Comparison of ENCODE assay signal across 28 mouse cellular contexts in the genomic region with DNA sequence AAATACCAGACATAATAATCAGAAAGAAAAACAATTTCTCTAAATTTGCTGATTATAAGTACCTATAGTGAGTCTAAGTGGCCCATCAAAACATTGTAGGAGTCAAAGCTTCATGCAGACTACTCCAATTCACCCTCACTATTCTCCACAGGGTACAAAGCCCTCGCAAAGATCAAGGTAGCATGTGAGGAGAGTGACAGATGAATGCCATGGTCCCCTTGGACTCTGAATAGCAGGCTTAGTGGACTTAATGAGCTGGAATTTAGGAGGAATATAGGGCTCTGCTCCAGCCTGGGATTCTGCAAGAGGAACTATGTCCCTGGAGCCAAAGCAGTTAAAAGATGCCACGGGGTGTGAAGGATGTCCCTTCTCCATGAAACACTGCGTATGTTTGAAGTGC.
A peak's percentile ranks its signal among the peaks of the same experiment; 100 is the strongest.
DNase-seq lines count a peak whose midpoint lies in the region; ATAC-seq lines count a peak whose summit lies in the region.
"Had no signal": no experiment of that assay in that cellular context is flagged by ENCODE, and none has a peak within 500 bp of the region (broad histone marks: within the 10 kb centered on the region; RNA-seq: fewer than 3 reads in every experiment).

No protein-coding gene starts in this region.

- H3K36me3 ChIP-seq in intestine, embryonic 14.5 days (ENCODE audit: control insufficient read depth, insufficient read depth, low read length), result no peaks in the 10 kb centered on the region
- H3K36me3 ChIP-seq in intestine, embryonic 16.5 days (ENCODE audit: control insufficient read depth, insufficient read depth, low read length), result no peaks in the 10 kb centered on the region
- no peaks in the 10 kb centered on the region for H3K36me3 ChIP-seq in forebrain, embryonic 11.5 days (ENCODE audit: control insufficient read depth, insufficient read depth, low read length)
- no peaks in the 10 kb centered on the region for H3K36me3 ChIP-seq in midbrain, embryonic 11.5 days (ENCODE audit: control insufficient read depth, insufficient read depth, low read length)
- H3K36me3 ChIP-seq: embryonic facial prominence, embryonic 10.5 days; heart, embryonic 13.5 days; hindbrain, embryonic 13.5 days; limb, embryonic 10.5 days; liver, embryonic 15.5 days; lung, embryonic 15.5 days; neural tube, embryonic 13.5 days; stomach, embryonic 15.5 days had no signal

- WGBS in intestine, embryonic 14.5 days, result 71% methylated on average over 3 of the region's 3 CpGs
- WGBS in intestine, embryonic 16.5 days, result 71% methylated on average over 3 of the region's 3 CpGs
- 20% methylated on average over 3 of the region's 3 CpGs for WGBS in forebrain, embryonic 11.5 days
- WGBS in midbrain, embryonic 11.5 days, result 13% methylated on average over 3 of the region's 3 CpGs

- H3K4me3 ChIP-seq in intestine, embryonic 14.5 days (ENCODE audit: low read depth, low read length), result no peak overlapping the region
- H3K4me3 ChIP-seq in intestine, embryonic 16.5 days (ENCODE audit: low read length), result no peak overlapping the region
- H3K4me3 ChIP-seq in forebrain, embryonic 11.5 days (ENCODE audit: low read depth, low read length), result no peak overlapping the region
- no peak overlapping the region for H3K4me3 ChIP-seq in midbrain, embryonic 11.5 days (ENCODE audit: low read depth, low read length)
- H3K4me3 ChIP-seq: embryonic facial prominence, embryonic 10.5 days; heart, adult 2 months; heart, embryonic 13.5 days; hindbrain, embryonic 13.5 days; limb, embryonic 10.5 days; liver, embryonic 15.5 days; lung, embryonic 15.5 days; myocyte; neural tube, embryonic 13.5 days; stomach, embryonic 15.5 days had no signal

- no peak overlapping the region for H3K9ac ChIP-seq in intestine, embryonic 14.5 days (ENCODE audit: low read length)
- no peak overlapping the region for H3K9ac ChIP-seq in intestine, embryonic 16.5 days (ENCODE audit: low read depth, low read length)
- H3K9ac ChIP-seq in forebrain, embryonic 11.5 days (ENCODE audit: low read length), result no peak overlapping the region
- H3K9ac ChIP-seq in midbrain, embryonic 11.5 days (ENCODE audit: low read length), result no peak overlapping the region
- H3K9ac ChIP-seq: heart, embryonic 13.5 days; hindbrain, embryonic 13.5 days; liver, embryonic 15.5 days; lung, embryonic 15.5 days; neural tube, embryonic 13.5 days; stomach, embryonic 15.5 days had no signal

- 0 out of 2 replicates have a peak overlapping the region, but pooled peaks have one; percentile 33 for H3K27ac ChIP-seq in intestine, embryonic 14.5 days (ENCODE audit: low read depth)
- no peak overlapping the region for H3K27ac ChIP-seq in intestine, embryonic 16.5 days (ENCODE audit: low read length)
- no peak overlapping the region for H3K27ac ChIP-seq in forebrain, embryonic 11.5 days (ENCODE audit: low read depth, low read length)
- no peak overlapping the region for H3K27ac ChIP-seq in midbrain, embryonic 11.5 days (ENCODE audit: low read depth, low read length)
- H3K27ac ChIP-seq: embryonic facial prominence, embryonic 10.5 days; heart, adult 2 months; heart, embryonic 13.5 days; hindbrain, embryonic 13.5 days; limb, embryonic 10.5 days; liver, embryonic 15.5 days; lung, embryonic 15.5 days; neural tube, embryonic 13.5 days; stomach, embryonic 15.5 days had no signal

- no peak for ATAC-seq in intestine, embryonic 14.5 days (replicated peaks; ENCODE audit: low FRiP score, low TSS enrichment, low read depth)
- ATAC-seq in intestine, embryonic 16.5 days, result no peak
- peak; percentile 81 for ATAC-seq in forebrain, embryonic 11.5 days (replicated peaks; ENCODE audit: low FRiP score)
- ATAC-seq in midbrain, embryonic 11.5 days (ENCODE audit: low FRiP score), result peak; percentile 88
- ATAC-seq: inflammation-experienced regulatory T-cells, adult 6 months had no signal

- no peaks in the 10 kb centered on the region for H3K4me1 ChIP-seq in intestine, embryonic 14.5 days (replicated peaks; ENCODE audit: control insufficient read depth, insufficient read depth, low read length)
- H3K4me1 ChIP-seq in intestine, embryonic 16.5 days (ENCODE audit: control insufficient read depth, insufficient read depth, low read length), result no peaks in the 10 kb centered on the region
- H3K4me1 ChIP-seq in forebrain, embryonic 11.5 days (replicated peaks; ENCODE audit: control insufficient read depth, insufficient read depth, low read length), result peaks cover 7% of the 10 kb centered on the region
- H3K4me1 ChIP-seq in midbrain, embryonic 11.5 days (ENCODE audit: control insufficient read depth, insufficient read depth, low read length), result peaks cover 8% of the 10 kb centered on the region; the same call in 1 of the 2 replicates
- H3K4me1 ChIP-seq: embryonic facial prominence, embryonic 10.5 days; hindbrain, embryonic 13.5 days; limb, embryonic 10.5 days; liver, embryonic 15.5 days; lung, embryonic 15.5 days; neural tube, embryonic 13.5 days; stomach, embryonic 15.5 days had no signal

- no peak for DNase-seq in intestine, embryonic 14.5 days (ENCODE audit: low spot score)
- no peak for DNase-seq in forebrain, embryonic 11.5 days (ENCODE audit: low spot score)
- DNase-seq in midbrain, embryonic 11.5 days (ENCODE audit: low spot score, missing footprints), result peak; percentile 90
- no peak for DNase-seq in frontal cortex, postnatal 14 days (ENCODE audit: low spot score in 2 of 2)
- DNase-seq in cerebellum, adult 8-10 months, result no peak
- DNase-seq in adrenal gland, postnatal 10 days, result no peak
- DNase-seq: cerebellum, adult 11-12 months; cerebellum, postnatal 14 days; gastrocnemius, postnatal 36 days; heart, adult 2 months; kidney, adult 8-10 months; kidney, postnatal 10 days; liver; lung, postnatal 4 days; right cerebral cortex, adult 18-20 months; right cerebral cortex, postnatal 4 days; thymus, adult 18-20 months had no signal

- no peak overlapping the region for H3K4me2 ChIP-seq in intestine, embryonic 14.5 days (ENCODE audit: low read length)
- H3K4me2 ChIP-seq in intestine, embryonic 16.5 days (ENCODE audit: low read depth, low read length), result no peak overlapping the region
- no peak overlapping the region for H3K4me2 ChIP-seq in forebrain, embryonic 11.5 days (ENCODE audit: low read depth, low read length, severe bottlenecking)
- H3K4me2 ChIP-seq in midbrain, embryonic 11.5 days, result no peak overlapping the region
- H3K4me2 ChIP-seq: heart, embryonic 13.5 days; hindbrain, embryonic 13.5 days; liver, embryonic 15.5 days; lung, embryonic 15.5 days; neural tube, embryonic 13.5 days; stomach, embryonic 15.5 days had no signal

- H3K27me3 ChIP-seq in intestine, embryonic 14.5 days (replicated peaks; ENCODE audit: control insufficient read depth, insufficient read depth, low read length), result no peaks in the 10 kb centered on the region
- H3K27me3 ChIP-seq in intestine, embryonic 16.5 days (replicated peaks; ENCODE audit: control insufficient read depth, insufficient read depth, low read length), result no peaks in the 10 kb centered on the region
- H3K27me3 ChIP-seq in forebrain, embryonic 11.5 days (ENCODE audit: control insufficient read depth, insufficient read depth, low read length), result no peaks in the 10 kb centered on the region
- H3K27me3 ChIP-seq in midbrain, embryonic 11.5 days (ENCODE audit: control insufficient read depth, insufficient read depth, low read length), result no peaks in the 10 kb centered on the region
- H3K27me3 ChIP-seq: heart, embryonic 13.5 days; hindbrain, embryonic 13.5 days; liver, embryonic 15.5 days; lung, embryonic 15.5 days; neural tube, embryonic 13.5 days; stomach, embryonic 15.5 days had no signal

- H3K9me3 ChIP-seq in intestine, embryonic 14.5 days (ENCODE audit: control insufficient read depth, low read length), result no peaks in the 10 kb centered on the region
- no peaks in the 10 kb centered on the region for H3K9me3 ChIP-seq in intestine, embryonic 16.5 days (ENCODE audit: control insufficient read depth, low read length)
- H3K9me3 ChIP-seq in forebrain, embryonic 11.5 days (ENCODE audit: control insufficient read depth, low read length), result no peaks in the 10 kb centered on the region
- H3K9me3 ChIP-seq in midbrain, embryonic 11.5 days (ENCODE audit: control insufficient read depth, low read length), result no peaks in the 10 kb centered on the region
- H3K9me3 ChIP-seq: embryonic facial prominence, embryonic 10.5 days; heart, embryonic 13.5 days; hindbrain, embryonic 13.5 days; limb, embryonic 10.5 days; liver, embryonic 15.5 days; lung, embryonic 15.5 days; neural tube, embryonic 13.5 days; stomach, embryonic 15.5 days had no signal

Comparison
In these comparisons a context has a peak if more than half of its experiments do, and no peak if none do; other contexts are left out.
1. ATAC-seq: peak in forebrain, embryonic 11.5 days (single experiment) and midbrain, embryonic 11.5 days (single experiment); none in intestine, embryonic 14.5 days (single experiment) and intestine, embryonic 16.5 days (single experiment).